Mouse (Mus musculus) C2C12 (cell line): ENCODE data around the gene Pxdc1.

Experiments used
- CEBPB ChIP-seq: IDR thresholded peaks from one replicate; pipeline ENCODE4 v1.6.1; 2011; ENCODE audit warnings: low read depth, mild to moderate bottlenecking, control low read depth, moderate library complexity
- CTCF ChIP-seq: IDR thresholded peaks from one replicate; pipeline ENCODE4 v1.5.1; 2011; ENCODE audit not compliant: control insufficient read depth, insufficient read depth, insufficient read length
- MYOG ChIP-seq: IDR thresholded peaks from one replicate; pipeline ENCODE4 v1.6.1; 2011; ENCODE audit not compliant: control insufficient read depth, insufficient read length; ENCODE audit errors: extremely low read depth
- USF1 ChIP-seq: IDR thresholded peaks from one replicate; pipeline ENCODE4 v1.6.1; 2011; ENCODE audit warnings: low read depth, mild to moderate bottlenecking, control low read depth, moderate library complexity

- no peak for TF ChIP-seq CTCF
- TF ChIP-seq CEBPB, result no peak
- TF ChIP-seq USF1, result no peak
- TF ChIP-seq MYOG, result no peak
These were observed 48.9 kb downstream of the Pxdc1 start for GRCm38 (mm10) chr13:34604406-34604805.
